Mouse (Mus musculus): ENCODE data around the gene Asic4. TPM values are rescaled to one million over a fixed set of nuclear protein-coding genes. Genes with fewer than 3 reads are reported as not detected.

Gene Asic4
- polyA plus RNA-seq, 1 experiment from 2014 or later: 0.06 TPM

DNA sequence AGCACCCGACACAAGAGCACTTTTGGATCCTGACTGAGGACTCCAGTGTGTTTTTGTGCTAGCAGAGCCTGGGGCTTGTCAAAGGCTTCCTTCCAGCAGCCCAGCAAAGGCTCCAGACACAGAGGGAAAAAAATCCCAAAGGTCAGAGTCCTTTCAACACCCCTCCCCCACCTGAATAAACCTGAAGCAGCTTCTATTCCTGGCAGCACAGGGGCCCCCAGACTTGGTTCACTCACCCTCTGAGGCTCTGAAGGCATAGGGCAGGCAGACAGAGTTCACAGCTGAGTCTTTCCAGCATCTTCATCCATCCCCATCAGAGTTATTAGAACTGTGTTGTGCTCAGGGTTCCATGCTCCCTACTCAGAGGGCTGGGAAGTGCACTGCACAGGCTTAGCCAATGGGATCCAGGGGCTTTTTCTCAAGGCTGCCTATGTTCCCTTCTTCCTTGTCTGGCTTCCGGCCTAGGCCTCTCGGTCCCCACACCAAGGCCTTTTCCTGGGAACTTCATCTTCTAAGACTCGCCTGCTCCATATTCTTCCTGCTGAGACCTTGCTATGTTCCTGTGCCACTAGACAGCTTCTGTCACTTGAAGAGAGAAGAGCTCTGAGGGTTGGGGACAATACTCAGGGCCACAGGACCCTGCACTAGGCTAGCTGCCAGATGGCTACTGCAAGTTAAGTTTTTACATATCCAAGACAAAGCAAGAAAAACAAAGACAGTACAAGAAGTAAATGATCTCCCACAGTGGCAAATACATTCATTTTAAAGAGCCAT, 61.4 kb downstream of the Asic4 start:
- peaks cover 12% of the 10 kb centered on the region for H3K27me3 ChIP-seq (ENCODE audit: control insufficient read depth, insufficient read depth, low read depth, low read length)
- WGBS (ENCODE audit: insufficient replicate concordance): 52% methylated on average over 4 of the region's 4 CpGs
- H3K27ac ChIP-seq (ENCODE audit: low read length): no peak overlapping the region

DNA sequence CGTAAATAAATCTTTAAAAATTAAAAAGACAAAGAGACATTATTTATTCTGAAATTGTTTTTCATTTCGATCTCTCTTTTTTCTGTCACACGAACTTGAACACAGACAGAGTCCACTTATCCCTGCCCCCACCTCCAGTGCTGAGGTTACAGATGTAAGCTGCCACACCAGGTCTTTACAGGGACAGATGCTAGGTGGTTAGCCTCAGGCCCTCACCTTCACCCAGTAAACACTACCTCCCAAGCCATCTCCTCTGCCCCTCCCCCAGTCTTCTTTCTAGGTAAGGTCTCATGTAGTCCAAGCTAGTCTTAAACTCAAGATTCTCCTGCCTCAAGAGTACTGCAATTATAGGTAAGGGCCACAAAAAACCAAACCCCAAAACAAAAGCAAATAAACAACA, 62.3 kb downstream of the Asic4 start:
- 60% methylated on average over 3 of the region's 3 CpGs for WGBS (ENCODE audit: insufficient replicate concordance)
- H3K4me2 ChIP-seq (ENCODE audit: low read depth, low read length): no peak overlapping the region
- no peak overlapping the region for H3K27ac ChIP-seq (ENCODE audit: low read length)
- H3K9me3 ChIP-seq (replicated peaks; ENCODE audit: control insufficient read depth, low read length): no peaks in the 10 kb centered on the region
- no peak overlapping the region for H3K9ac ChIP-seq (ENCODE audit: low read depth, low read length)
- no peak overlapping the region for H3K4me3 ChIP-seq (ENCODE audit: low read depth, low read length)
- H3K36me3 ChIP-seq (ENCODE audit: control insufficient read depth, insufficient read depth): no peaks in the 10 kb centered on the region
- H3K4me1 ChIP-seq (ENCODE audit: control insufficient read depth, low read depth, low read length): no peaks in the 10 kb centered on the region; the same call in 1 of the 2 replicates
- no peak for ATAC-seq (ENCODE audit: low read depth)
- peaks cover 2% of the 10 kb centered on the region; the same call in 1 of the 2 replicates for H3K27me3 ChIP-seq (ENCODE audit: control insufficient read depth, insufficient read depth, low read depth, low read length)

More for the DNA sequence above, 61.4 kb downstream of the Asic4 start:
- no peaks in the 10 kb centered on the region; the same call in 1 of the 2 replicates for H3K4me1 ChIP-seq (ENCODE audit: control insufficient read depth, low read depth, low read length)
- H3K36me3 ChIP-seq (ENCODE audit: control insufficient read depth, insufficient read depth): no peaks in the 10 kb centered on the region
- H3K4me2 ChIP-seq (ENCODE audit: low read depth, low read length): no peak overlapping the region
- no peaks in the 10 kb centered on the region for H3K9me3 ChIP-seq (replicated peaks; ENCODE audit: control insufficient read depth, low read length)
- no peak overlapping the region for H3K9ac ChIP-seq (ENCODE audit: low read depth, low read length)
- H3K4me3 ChIP-seq (ENCODE audit: low read depth, low read length): no peak overlapping the region
- ATAC-seq (ENCODE audit: low read depth): no peak

DNA sequence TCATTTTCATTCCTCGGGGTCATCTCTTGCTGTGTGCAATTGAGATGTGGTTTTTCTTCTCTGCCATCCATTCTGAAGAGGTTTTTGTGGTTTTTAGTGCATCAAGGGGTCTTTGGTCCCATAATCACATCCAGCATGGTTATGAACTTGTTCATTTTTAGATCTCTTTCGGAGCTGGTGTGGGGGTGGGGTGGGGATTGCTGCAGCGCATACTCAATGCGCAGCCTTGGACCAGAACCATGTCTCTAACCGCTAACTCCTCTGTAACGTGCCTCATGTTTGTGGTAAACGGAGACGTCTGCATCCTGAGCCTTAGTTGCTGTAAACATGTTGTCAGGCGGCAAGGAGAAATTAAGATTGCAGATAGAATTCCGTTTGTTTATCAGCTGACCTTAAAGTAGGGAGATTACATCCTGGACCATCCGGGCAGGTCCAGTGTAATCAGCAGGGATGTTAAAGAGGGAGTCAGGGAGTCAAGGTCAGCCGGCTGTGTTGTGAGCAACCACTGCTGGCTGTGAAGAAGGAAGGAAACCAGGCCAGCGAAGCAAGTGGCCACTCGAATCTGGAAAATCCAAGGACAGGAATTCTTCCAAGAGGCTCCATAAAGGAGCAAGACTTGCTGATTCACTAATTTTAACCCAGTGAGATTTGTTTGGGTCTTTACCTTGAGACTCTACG, 66.6 kb downstream of the Asic4 start:
- no peak for ATAC-seq (ENCODE audit: low read depth)
- Histone ChIP-seq H3K4me3 (ENCODE audit: low read depth, low read length) (no peak overlapping the region), H3K9me3 (replicated peaks; ENCODE audit: control insufficient read depth, low read length) (no peaks in the 10 kb centered on the region), H3K4me1 (ENCODE audit: control insufficient read depth, low read depth, low read length) (peaks cover 3% of the 10 kb centered on the region), H3K27me3 (ENCODE audit: control insufficient read depth, insufficient read depth, low read depth, low read length) (no peaks in the 10 kb centered on the region), H3K4me2 (ENCODE audit: low read depth, low read length) (no peak overlapping the region), H3K36me3 (ENCODE audit: control insufficient read depth, insufficient read depth) (no peaks in the 10 kb centered on the region), H3K9ac (ENCODE audit: low read depth, low read length) (no peak overlapping the region), H3K27ac (ENCODE audit: low read length) (no peak overlapping the region)
- 57% methylated on average over 15 of the region's 15 CpGs for WGBS (ENCODE audit: insufficient replicate concordance)

DNA sequence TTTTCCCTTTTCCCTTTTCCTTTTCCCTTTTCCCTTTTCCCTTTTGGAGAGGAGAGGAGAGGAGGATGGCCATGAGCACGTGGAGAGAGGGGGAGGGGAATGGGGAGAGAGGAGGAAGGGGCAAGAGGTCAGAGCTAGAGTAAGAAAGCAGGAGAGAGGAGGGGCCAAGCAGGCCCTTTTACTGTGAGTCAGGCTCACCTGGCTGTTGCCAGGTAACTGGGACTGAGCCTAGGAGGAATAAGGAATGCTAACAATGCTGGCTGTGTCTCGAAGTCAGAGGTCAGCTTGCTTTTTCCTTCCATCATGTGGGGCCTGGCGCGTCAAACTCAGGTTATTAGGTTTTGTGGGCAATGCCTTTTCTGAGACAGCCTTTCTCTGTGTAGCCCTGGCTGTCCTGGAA, 67.7 kb downstream of the Asic4 start:
- Histone ChIP-seq H3K36me3 (ENCODE audit: control insufficient read depth, insufficient read depth) (no peaks in the 10 kb centered on the region), H3K4me3 (ENCODE audit: low read depth, low read length) (no peak overlapping the region), H3K9ac (ENCODE audit: low read depth, low read length) (no peak overlapping the region), H3K4me2 (ENCODE audit: low read depth, low read length) (no peak overlapping the region), H3K27ac (ENCODE audit: low read length) (no peak overlapping the region), H3K4me1 (ENCODE audit: control insufficient read depth, low read depth, low read length) (peaks cover 5% of the 10 kb centered on the region), H3K27me3 (ENCODE audit: control insufficient read depth, insufficient read depth, low read depth, low read length) (no peaks in the 10 kb centered on the region), H3K9me3 (replicated peaks; ENCODE audit: control insufficient read depth, low read length) (no peaks in the 10 kb centered on the region)
- WGBS (ENCODE audit: insufficient replicate concordance): 74% methylated on average over 3 of the region's 4 CpGs
- no peak for ATAC-seq (ENCODE audit: low read depth)

DNA sequence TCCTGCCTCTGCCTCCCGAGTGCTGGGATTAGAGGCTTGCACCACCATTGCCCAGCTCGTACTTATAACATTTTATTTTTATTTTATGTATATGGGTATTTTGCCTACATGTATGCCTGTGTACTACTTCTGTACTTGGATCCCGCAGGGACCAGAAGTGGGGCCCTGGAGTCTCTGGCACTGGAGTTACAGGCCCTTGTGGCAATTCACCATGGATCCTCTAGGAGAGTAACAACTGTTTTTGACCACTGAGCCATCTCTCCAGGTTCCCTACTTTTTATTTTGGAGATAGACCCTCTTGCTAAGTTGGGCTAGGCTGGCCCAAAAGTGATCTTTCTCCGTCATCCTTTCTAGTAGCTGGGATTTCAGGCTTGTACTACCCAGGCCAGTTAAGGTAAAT, 68.2 kb downstream of the Asic4 start:
- peaks cover 5% of the 10 kb centered on the region for H3K4me1 ChIP-seq (ENCODE audit: control insufficient read depth, low read depth, low read length)
- no peak overlapping the region for H3K4me2 ChIP-seq (ENCODE audit: low read depth, low read length)
- no peaks in the 10 kb centered on the region for H3K27me3 ChIP-seq (ENCODE audit: control insufficient read depth, insufficient read depth, low read depth, low read length)
- no peaks in the 10 kb centered on the region for H3K9me3 ChIP-seq (replicated peaks; ENCODE audit: control insufficient read depth, low read length)
- no peak for ATAC-seq (ENCODE audit: low read depth)
- no peaks in the 10 kb centered on the region for H3K36me3 ChIP-seq (ENCODE audit: control insufficient read depth, insufficient read depth)
- no peak overlapping the region for H3K9ac ChIP-seq (ENCODE audit: low read depth, low read length)
- 70% methylated on average over 4 of the region's 4 CpGs for WGBS (ENCODE audit: insufficient replicate concordance)
- H3K27ac ChIP-seq (ENCODE audit: low read length): no peak overlapping the region
- H3K4me3 ChIP-seq (ENCODE audit: low read depth, low read length): no peak overlapping the region

DNA sequence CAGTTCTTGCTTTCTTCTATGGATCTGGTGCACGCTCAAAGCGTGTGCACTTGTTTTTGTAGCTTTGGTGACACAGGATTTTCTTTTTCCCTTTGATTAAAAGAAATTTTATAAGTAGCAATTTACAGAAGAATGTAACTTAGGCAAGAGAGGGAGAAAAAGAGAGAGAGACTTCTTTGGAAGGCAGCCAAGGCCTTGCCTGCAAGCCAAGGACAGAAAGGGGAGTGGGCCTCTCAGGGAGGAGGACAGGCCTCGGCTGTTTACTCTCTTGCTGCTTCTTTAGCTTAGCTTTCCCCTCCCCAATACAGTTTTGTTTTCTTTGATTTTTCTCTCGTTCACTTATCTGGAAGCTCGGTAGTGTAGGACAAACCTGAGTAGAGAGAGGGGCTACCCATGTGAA, 69.3 kb downstream of the Asic4 start:
- peaks cover 5% of the 10 kb centered on the region for H3K4me1 ChIP-seq (ENCODE audit: control insufficient read depth, low read depth, low read length)
- H3K4me2 ChIP-seq (ENCODE audit: low read depth, low read length): no peak overlapping the region
- no peak overlapping the region for H3K4me3 ChIP-seq (ENCODE audit: low read depth, low read length)
- WGBS (ENCODE audit: insufficient replicate concordance): 61% methylated on average over 5 of the region's 5 CpGs
- H3K27me3 ChIP-seq (ENCODE audit: control insufficient read depth, insufficient read depth, low read depth, low read length): no peaks in the 10 kb centered on the region
- no peak overlapping the region for H3K27ac ChIP-seq (ENCODE audit: low read length)
- no peaks in the 10 kb centered on the region for H3K36me3 ChIP-seq (ENCODE audit: control insufficient read depth, insufficient read depth)
- no peaks in the 10 kb centered on the region for H3K9me3 ChIP-seq (replicated peaks; ENCODE audit: control insufficient read depth, low read length)
- H3K9ac ChIP-seq (ENCODE audit: low read depth, low read length): no peak overlapping the region
- ATAC-seq (ENCODE audit: low read depth): no peak

DNA sequence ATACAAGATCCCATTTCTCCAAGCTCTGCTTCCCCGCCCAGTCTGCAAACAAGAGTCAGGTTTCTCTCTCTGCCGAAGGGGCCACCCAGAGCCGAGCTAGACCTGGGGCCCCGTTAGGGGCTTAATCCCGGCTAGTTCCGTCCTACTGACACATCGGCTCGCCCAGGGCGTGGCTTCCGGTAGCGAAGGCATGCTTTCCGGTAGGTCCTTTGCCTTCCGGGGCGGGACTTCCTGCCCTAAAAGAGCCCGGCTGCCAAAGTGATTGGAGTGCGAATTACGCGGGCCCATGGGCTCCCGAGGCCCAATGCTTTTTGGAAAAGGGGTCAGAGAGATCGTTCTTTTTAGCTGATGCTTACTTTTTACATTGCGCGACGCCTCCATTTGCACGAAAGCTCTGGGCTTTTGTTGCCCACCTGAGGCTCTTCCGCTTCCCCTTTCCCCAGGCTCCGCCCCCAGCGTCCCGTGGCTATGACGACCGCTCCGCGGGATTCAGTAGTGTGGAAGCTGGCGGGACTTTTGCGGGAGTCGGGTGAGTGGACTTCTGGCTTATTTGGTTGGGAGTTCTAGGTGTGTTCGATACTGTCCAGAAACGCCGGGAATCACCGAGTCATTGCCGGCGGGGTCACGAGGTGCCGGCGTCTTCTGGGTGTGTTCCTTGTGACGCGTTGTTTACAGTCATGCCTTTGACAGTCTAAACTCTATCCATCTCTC, 71.2 kb downstream of the Asic4 start, which contains the start of gene Stk11ip:
Gene Stk11ip (plus strand): TSS at position 209 of the 711 bp plus-strand sequence.
- ATAC-seq (ENCODE audit: low read depth): peak; percentile 95
- Histone ChIP-seq H3K4me2 (ENCODE audit: low read depth, low read length) (peak within 1 kb of the TSS; percentile 76), H3K9ac (ENCODE audit: low read depth, low read length) (peak within 1 kb of the TSS; percentile 70), H3K27me3 (ENCODE audit: control insufficient read depth, insufficient read depth, low read depth, low read length) (no peaks in the 10 kb centered on the region), H3K36me3 (ENCODE audit: control insufficient read depth, insufficient read depth) (no peaks in the 10 kb centered on the region), H3K27ac (ENCODE audit: low read length) (peak within 1 kb of the TSS; percentile 74), H3K4me1 (ENCODE audit: control insufficient read depth, low read depth, low read length) (peaks cover 5% of the 10 kb centered on the region), H3K4me3 (ENCODE audit: low read depth, low read length) (peak within 1 kb of the TSS; percentile 79), H3K9me3 (replicated peaks; ENCODE audit: control insufficient read depth, low read length) (no peaks in the 10 kb centered on the region)
- under 1% methylated on average over 46 of the region's 46 CpGs for WGBS (ENCODE audit: insufficient replicate concordance)
